Mouse (Mus musculus) megakaryocyte, embryonic 14.5 days (primary cell): Measurements from ENCODE around the gene Rpl4. TPM values are rescaled to one million over a fixed set of nuclear protein-coding genes. Genes with fewer than 3 reads are reported as not detected.

ENCODE experiments used
- H3K27me3 ChIP-seq: replicated peaks from 2 replicates; pipeline ENCODE3; 2012; ENCODE audit warnings: inconsistent platforms
- H3K36me3 ChIP-seq: replicated peaks from 2 replicates; pipeline ENCODE3; 2012; ENCODE audit warnings: low read length, inconsistent platforms, mixed read lengths
- H3K4me1 ChIP-seq: 2 replicates; pipeline ENCODE4 v1.6.1; 2012; ENCODE audit warnings: inconsistent platforms
- H3K4me3 ChIP-seq: replicated peaks from 2 replicates; pipeline ENCODE3; 2012; ENCODE audit warnings: moderate library complexity, mild to moderate bottlenecking, inconsistent platforms
- H3K9me3 ChIP-seq: 2 replicates; pipeline ENCODE4 v1.6.1; 2012; ENCODE audit warnings: inconsistent platforms
- FLI1 ChIP-seq: IDR thresholded peaks from 2 replicates; pipeline ENCODE4 v1.6.1; 2012; ENCODE audit warnings: low read length, inconsistent platforms, mixed read lengths
- GATA1 ChIP-seq: IDR thresholded peaks from 3 replicates; pipeline ENCODE4 v1.6.1; 2012; ENCODE audit warnings: mixed read lengths, low read length, inconsistent platforms, borderline replicate concordance
- polyA plus RNA-seq: library from polyadenylated mRNA; stranded (reverse); fragments of >175 nt; gene quantifications from 2 replicates; pipeline ENCODE4 v1.2.3, GENCODE M21; 2012; ENCODE audit warnings: low replicate concordance; ENCODE audit not compliant: insufficient read depth

The Rpl4 gene
- polyA plus RNA-seq, 1 experiment: 309 TPM

DNA sequence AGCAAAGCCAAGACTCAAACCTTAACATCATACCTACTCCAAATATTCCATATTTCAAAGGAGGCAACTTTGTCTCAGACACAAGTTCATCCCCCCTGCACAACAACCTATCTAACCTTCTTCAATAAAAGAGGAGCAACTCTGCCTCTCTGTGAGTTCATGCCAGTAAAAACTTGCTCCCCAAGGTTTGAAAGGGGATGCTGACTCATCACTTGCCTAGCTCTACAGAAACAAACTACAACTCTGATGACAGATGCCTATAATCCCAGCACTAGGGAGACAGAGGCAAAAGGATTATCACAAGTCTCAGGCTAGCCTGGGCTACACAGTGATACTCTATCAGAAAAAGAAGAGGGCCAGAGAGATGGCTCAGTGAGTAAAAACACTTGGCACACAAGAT lies 44.7 kb downstream of the Rpl4 start:
- Histone ChIP-seq H3K4me1 (peaks cover 67% of the 10 kb centered on the region), H3K36me3 (peaks cover 31% of the 10 kb centered on the region), H3K27me3 (no peaks in the 10 kb centered on the region), H3K9me3 (no peaks in the 10 kb centered on the region), H3K4me3 (no peak overlapping the region)
- TF ChIP-seq GATA1 (no peak), FLI1 (no peak)

- H3K9me3 ChIP-seq: no peaks in the 10 kb centered on the region
- TF ChIP-seq FLI1 (no peak), GATA1 (no peak)
- H3K4me3 ChIP-seq: no peak overlapping the region
- H3K36me3 ChIP-seq: peaks cover 25% of the 10 kb centered on the region
- H3K4me1 ChIP-seq: peaks cover 71% of the 10 kb centered on the region
- no peaks in the 10 kb centered on the region for H3K27me3 ChIP-seq
These were observed 46.1 kb downstream of the Rpl4 start for GRCm38 (mm10) chr9:64219305-64219704.

DNA sequence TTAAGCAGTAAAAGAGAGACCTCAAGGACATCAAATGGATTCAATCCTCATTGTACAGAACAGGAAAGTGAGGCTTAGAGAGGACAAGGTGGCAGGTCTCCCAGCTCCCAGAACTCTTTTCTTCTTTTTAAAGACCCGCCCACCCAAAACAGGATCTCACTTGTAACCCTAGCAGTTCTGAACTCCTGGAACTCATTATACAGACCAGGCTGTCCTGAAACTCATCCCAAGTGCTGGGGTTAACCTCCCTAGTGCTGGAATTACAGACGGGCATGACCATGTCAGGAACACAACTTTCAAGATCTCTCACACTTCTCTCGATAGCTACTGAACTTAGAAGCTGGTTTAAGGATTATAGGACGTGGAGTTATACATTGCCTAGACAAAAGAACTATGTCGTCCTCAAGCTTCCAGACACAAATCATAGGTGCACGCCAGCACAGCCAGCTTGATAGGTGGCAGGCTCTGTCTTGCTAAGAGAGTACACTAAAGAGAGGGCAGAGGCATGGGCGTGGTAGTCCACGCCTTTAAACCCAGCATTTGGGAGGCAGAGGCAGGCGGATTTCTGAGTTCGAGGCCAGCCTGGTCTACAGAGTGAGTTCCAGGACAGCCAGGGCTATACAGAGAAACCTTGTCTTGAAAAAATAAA lies 46.7 kb downstream of the Rpl4 start:
- Histone ChIP-seq H3K4me3 (no peak overlapping the region), H3K4me1 (peaks cover 76% of the 10 kb centered on the region), H3K27me3 (no peaks in the 10 kb centered on the region), H3K9me3 (no peaks in the 10 kb centered on the region), H3K36me3 (peaks cover 24% of the 10 kb centered on the region)
- no peak for TF ChIP-seq GATA1
- no peak for TF ChIP-seq FLI1

- no peak for TF ChIP-seq FLI1
- no peak for TF ChIP-seq GATA1
- H3K4me1 ChIP-seq: peaks cover 78% of the 10 kb centered on the region
- H3K36me3 ChIP-seq: peaks cover 24% of the 10 kb centered on the region
- H3K27me3 ChIP-seq: no peaks in the 10 kb centered on the region
- no peaks in the 10 kb centered on the region for H3K9me3 ChIP-seq
- no peak overlapping the region for H3K4me3 ChIP-seq
These were observed 47.4 kb downstream of the Rpl4 start for GRCm38 (mm10) chr9:64220603-64221002.

- Histone ChIP-seq H3K36me3 (peaks cover 29% of the 10 kb centered on the region), H3K4me3 (no peak overlapping the region), H3K4me1 (peaks cover 78% of the 10 kb centered on the region), H3K27me3 (no peaks in the 10 kb centered on the region), H3K9me3 (no peaks in the 10 kb centered on the region)
- TF ChIP-seq GATA1 (no peak), FLI1 (no peak)
These were observed 48.3 kb downstream of the Rpl4 start for GRCm38 (mm10) chr9:64221480-64221879.

DNA sequence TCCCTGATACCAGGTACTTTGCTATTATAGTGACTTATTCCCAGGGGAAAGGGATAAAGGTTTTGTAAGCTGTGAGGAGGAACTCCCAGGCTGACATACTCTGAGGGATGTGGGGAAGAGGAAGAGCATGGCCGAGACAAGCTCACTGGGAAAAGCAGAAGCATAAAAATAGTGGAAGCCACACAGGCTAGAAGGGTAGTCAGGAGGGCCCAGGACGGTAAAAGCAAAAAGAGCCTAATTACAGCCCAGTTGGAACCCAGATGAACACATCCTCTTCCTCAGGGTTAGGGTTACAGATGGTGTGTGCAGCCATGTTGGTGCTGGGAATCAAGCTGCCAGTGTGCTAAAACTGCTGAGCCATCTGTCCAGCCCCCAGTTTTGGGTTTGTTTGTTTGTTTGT lies 48.9 kb downstream of the Rpl4 start:
- Histone ChIP-seq H3K4me1 (peaks cover 78% of the 10 kb centered on the region), H3K36me3 (peaks cover 29% of the 10 kb centered on the region), H3K4me3 (peak overlapping the region; percentile 56), H3K27me3 (no peaks in the 10 kb centered on the region), H3K9me3 (no peaks in the 10 kb centered on the region)
- no peak for TF ChIP-seq GATA1
- no peak for TF ChIP-seq FLI1

GRCm38 (mm10) chr9:64225805-64226204 lies 52.6 kb downstream of the Rpl4 start:
- H3K27me3 ChIP-seq: no peaks in the 10 kb centered on the region
- peaks cover 81% of the 10 kb centered on the region for H3K4me1 ChIP-seq
- H3K9me3 ChIP-seq: no peaks in the 10 kb centered on the region
- TF ChIP-seq FLI1 (no peak), GATA1 (no peak)
- H3K36me3 ChIP-seq: peaks cover 36% of the 10 kb centered on the region
- no peak overlapping the region for H3K4me3 ChIP-seq

DNA sequence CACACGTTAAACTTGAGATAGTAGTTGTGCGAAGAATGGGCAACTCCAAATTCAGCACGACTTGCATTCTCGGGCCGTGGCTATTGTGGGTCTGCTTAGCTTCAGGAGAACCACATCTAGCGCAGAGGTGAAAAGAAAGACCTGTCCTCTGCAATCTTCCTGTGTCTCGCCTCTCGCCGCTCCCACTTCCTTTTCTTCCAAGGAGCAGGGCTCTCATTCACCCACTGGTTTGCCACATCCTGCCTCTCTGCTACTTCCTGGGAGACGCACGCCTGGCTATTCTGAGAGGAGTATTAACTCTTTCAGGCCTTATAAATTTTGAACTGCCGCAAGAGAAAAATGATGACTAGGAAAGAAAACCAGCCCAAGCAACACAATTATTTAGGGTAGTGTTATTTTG lies 54.6 kb downstream of the Rpl4 start:
- Histone ChIP-seq H3K27me3 (no peaks in the 10 kb centered on the region), H3K4me1 (peaks cover 85% of the 10 kb centered on the region), H3K36me3 (peaks cover 45% of the 10 kb centered on the region), H3K9me3 (no peaks in the 10 kb centered on the region), H3K4me3 (peak overlapping the region; percentile 89)
- no peak for TF ChIP-seq GATA1
- 0 out of 2 replicates have a peak, but pooled peaks have one; percentile 50 for TF ChIP-seq FLI1

Other genes starting within 250 kb of the Rpl4 start
- gene Smad6, start 151.3 kb upstream of the Rpl4 start, polyA plus RNA-seq: 19.3 and 52.2 TPM in 2 replicates
- not detected in 2 replicates for gene Lctl, start 56.2 kb upstream of the Rpl4 start, polyA plus RNA-seq
- 4.4 TPM in 1 of 2 replicates, not detected in the other for gene Zwilch, start 271 bp upstream of the Rpl4 start, polyA plus RNA-seq
- gene Snapc5, start 5.9 kb downstream of the Rpl4 start, polyA plus RNA-seq: 0.56 TPM in 1 of 2 replicates, not detected in the other
- not detected in 2 replicates for gene Uchl4, start 61.8 kb downstream of the Rpl4 start, polyA plus RNA-seq
- 6.4 and 36.7 TPM in 2 replicates for gene Map2k1, start 80.3 kb downstream of the Rpl4 start, polyA plus RNA-seq
- 4.3 TPM in 1 of 2 replicates, not detected in the other for gene Tipin, start 108.2 kb downstream of the Rpl4 start, polyA plus RNA-seq
- 1.7 and 2.5 TPM in 2 replicates for gene Dis3l, start 167.9 kb downstream of the Rpl4 start, polyA plus RNA-seq
- gene Megf11, start 212.3 kb downstream of the Rpl4 start, polyA plus RNA-seq: not detected in 2 replicates